Mouse (Mus musculus) embryonic facial prominence, embryonic 14.5 days (tissue): ENCODE measurements at regions not wholly inside any gene's neighbourhood (a gene's known extent, or its start where the extent isn't known, plus 50 kb on each side); places are given as distances from the start of the nearest gene placed in this dataset.

Experiments used
- ATAC-seq: fragments of 200-750 bp; cut with Nextera tagmentation; 2 replicates; pipeline ENCODE4 v1.8.0; 2017; ENCODE audit warnings: low read depth, moderate number of reproducible peaks, moderate TSS enrichment
- DNase-seq: peaks from one replicate; pipeline ENCODE4 v3.0.0-alpha.2; 2015; ENCODE audit warnings: low spot score
- H3K27ac ChIP-seq: fragments of 300-500 bp; sonication (generic); replicated peaks from 2 replicates; pipeline ENCODE4 v1.5.1; 2014; ENCODE audit warnings: low read depth, mild to moderate bottlenecking, low read length, moderate library complexity
- H3K27me3 ChIP-seq: fragments of 300-500 bp; sonication (generic); replicated peaks from 2 replicates; pipeline ENCODE4 v1.6.1; 2014; ENCODE audit warnings: low read length; ENCODE audit not compliant: control insufficient read depth, insufficient read depth
- H3K36me3 ChIP-seq: fragments of 300-500 bp; sonication (generic); 2 replicates; pipeline ENCODE4 v1.6.1; 2014; ENCODE audit warnings: low read length, mixed read lengths; ENCODE audit not compliant: control insufficient read depth, insufficient read depth
- H3K4me1 ChIP-seq: fragments of 300-500 bp; sonication (generic); 2 replicates; pipeline ENCODE4 v1.6.1; 2014; ENCODE audit warnings: antibody characterized with exemption, low read length; ENCODE audit not compliant: control insufficient read depth, insufficient read depth
- H3K4me2 ChIP-seq: fragments of 300-500 bp; sonication (generic); 2 replicates; pipeline ENCODE4 v1.6.1; 2014; ENCODE audit warnings: low read depth, mild to moderate bottlenecking, low read length, moderate library complexity, mixed read lengths
- H3K4me3 ChIP-seq: fragments of 300-500 bp; sonication (generic); 2 replicates; pipeline ENCODE4 v1.5.1; 2014; ENCODE audit warnings: low read depth, mild to moderate bottlenecking, low read length
- H3K9ac ChIP-seq: fragments of 300-500 bp; sonication (generic); 2 replicates; pipeline ENCODE4 v1.6.1; 2014; ENCODE audit warnings: low read depth, mild to moderate bottlenecking, low read length, moderate library complexity, mixed read lengths
- H3K9me3 ChIP-seq: fragments of 300-500 bp; sonication (generic); 2 replicates; pipeline ENCODE4 v1.6.1; 2016; ENCODE audit warnings: low read length; ENCODE audit not compliant: control insufficient read depth
- WGBS: fragments of 180-500 bp; shearing (Covaris S2); extraction: QIAGEN DNeasy Blood & Tissue Kit; methylation state at CpG from one replicate; pipeline ENCODE4 v1.1.7; 2014; 5-methylcytosine and 5-hydroxymethylcytosine counted together

DNA sequence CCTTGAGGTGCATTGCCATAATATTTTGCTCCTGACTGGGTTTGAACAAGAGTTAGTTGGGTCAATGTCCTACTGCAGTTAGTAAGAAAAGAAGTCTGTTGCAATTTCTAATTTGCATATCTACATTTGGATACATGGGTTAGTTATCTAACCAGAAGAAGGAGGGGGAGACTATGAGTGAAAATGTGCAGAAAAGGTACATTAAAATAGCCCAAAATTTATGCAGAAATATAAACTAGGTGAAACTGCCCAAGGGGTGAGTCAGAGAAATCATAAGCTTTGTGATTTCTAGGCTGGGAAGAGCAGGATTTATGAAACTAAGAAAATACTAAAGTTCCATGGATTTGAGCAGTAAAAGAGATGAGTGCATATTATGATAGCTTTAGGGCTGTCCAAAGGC, 156.8 kb upstream of the Fshr start:
- H3K27me3 ChIP-seq: no peaks in the 10 kb centered on the region

GRCm38 (mm10) chr17:89340497-89341205, 140.2 kb upstream of the Fshr start:
- 62% methylated on average over 8 of the region's 8 CpGs for WGBS
- DNase-seq (no peak), ATAC-seq (no peak)
- Histone ChIP-seq H3K4me1 (no peaks in the 10 kb centered on the region), H3K36me3 (no peaks in the 10 kb centered on the region), H3K27me3 (no peaks in the 10 kb centered on the region), H3K27ac (no peak overlapping the region), H3K4me3 (no peak overlapping the region), H3K9me3 (no peaks in the 10 kb centered on the region), H3K4me2 (no peak overlapping the region), H3K9ac (no peak overlapping the region)

More for the DNA sequence above, 156.8 kb upstream of the Fshr start:
- DNase-seq (no peak), ATAC-seq (no peak)
- Histone ChIP-seq H3K27ac (no peak overlapping the region), H3K36me3 (no peaks in the 10 kb centered on the region), H3K4me2 (no peak overlapping the region), H3K4me3 (no peak overlapping the region), H3K9me3 (no peaks in the 10 kb centered on the region), H3K9ac (no peak overlapping the region), H3K4me1 (no peaks in the 10 kb centered on the region)

DNA sequence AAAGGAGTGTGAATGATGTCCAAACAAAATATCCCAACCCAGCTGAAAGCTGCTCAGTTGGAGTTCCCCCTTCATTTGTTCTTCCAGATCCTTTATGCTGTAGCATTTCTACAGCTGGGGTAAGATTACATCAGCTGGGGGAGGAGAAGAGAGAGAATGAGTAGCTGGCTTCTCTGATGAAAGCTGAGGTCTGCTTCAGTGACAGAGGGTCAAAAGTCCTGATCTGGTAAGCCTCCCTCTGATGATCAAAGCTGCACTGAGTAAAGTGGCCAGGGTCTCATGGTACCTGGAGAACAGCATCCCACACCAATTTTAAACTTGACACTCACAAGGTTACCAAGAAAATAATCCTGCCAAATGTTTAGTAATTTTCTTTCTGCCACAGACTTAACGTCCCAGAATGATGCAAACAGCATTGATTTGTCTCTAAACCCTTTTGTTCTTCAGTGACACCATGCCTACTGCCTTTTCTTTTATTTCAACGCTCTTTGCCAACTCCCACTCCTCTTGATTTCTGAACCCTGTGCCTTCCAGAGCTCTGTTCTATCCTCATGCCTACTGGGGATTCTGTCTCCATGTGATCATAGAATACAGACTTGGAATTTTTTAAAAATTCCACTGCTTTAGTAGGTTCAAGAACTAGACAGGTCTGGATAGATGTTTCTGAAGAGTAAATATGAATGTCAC, 119.3 kb upstream of the Fshr start:
- Histone ChIP-seq H3K9ac (no peak overlapping the region), H3K4me1 (no peaks in the 10 kb centered on the region), H3K36me3 (no peaks in the 10 kb centered on the region), H3K27ac (no peak overlapping the region), H3K4me3 (no peak overlapping the region), H3K4me2 (no peak overlapping the region), H3K9me3 (no peaks in the 10 kb centered on the region), H3K27me3 (no peaks in the 10 kb centered on the region)
- no peak for ATAC-seq
- no peak for DNase-seq
- WGBS: 51% methylated on average over 2 of the region's 2 CpGs

DNA sequence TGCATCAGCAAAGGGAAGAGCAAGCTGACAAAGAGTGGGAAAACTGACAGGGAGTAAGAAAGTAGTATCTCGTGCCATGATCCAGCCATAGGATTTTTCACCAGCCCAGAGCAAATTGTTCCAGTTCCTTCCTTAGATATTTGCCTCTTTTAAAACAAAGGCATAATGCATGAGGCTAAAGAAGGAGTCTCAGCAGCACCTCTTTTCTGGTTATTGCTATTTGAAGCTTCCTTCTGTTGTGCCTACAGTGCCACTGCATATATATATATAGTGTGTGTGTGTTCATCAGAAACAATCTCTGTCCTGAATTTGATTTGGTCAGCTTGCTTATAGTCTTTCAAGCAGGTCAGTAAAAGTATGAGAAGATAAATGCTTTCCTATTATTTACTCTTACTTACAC, 117.9 kb upstream of the Fshr start:
- Histone ChIP-seq H3K9me3 (no peaks in the 10 kb centered on the region), H3K4me2 (no peak overlapping the region), H3K27ac (no peak overlapping the region), H3K36me3 (no peaks in the 10 kb centered on the region), H3K4me3 (no peak overlapping the region), H3K27me3 (no peaks in the 10 kb centered on the region), H3K4me1 (no peaks in the 10 kb centered on the region), H3K9ac (no peak overlapping the region)
- no peak for DNase-seq
- no peak for ATAC-seq
- 89% methylated on average over 1 of the region's 1 CpGs for WGBS

DNA sequence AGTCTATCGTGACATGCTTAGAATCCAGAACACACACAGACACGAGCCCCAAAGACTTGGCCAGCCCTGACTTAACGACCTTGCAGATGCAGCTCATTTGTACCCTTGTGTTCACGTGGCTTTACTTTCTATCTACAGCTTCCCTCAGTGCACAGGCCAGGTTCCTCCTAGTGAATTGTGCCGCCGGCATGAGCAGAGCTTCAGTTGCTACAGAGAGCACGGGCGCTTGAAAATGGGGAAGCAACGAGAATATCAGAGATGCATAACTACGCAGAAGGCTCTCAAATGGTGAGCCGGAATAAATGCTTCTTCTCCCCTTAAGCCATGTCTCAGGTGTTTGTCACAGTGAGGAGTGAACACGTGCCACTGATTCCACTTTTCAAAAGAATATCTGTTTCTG, 110.7 kb upstream of the Fshr start:
- Histone ChIP-seq H3K27me3 (no peaks in the 10 kb centered on the region), H3K27ac (no peak overlapping the region), H3K36me3 (no peaks in the 10 kb centered on the region), H3K9me3 (no peaks in the 10 kb centered on the region), H3K4me3 (no peak overlapping the region), H3K4me1 (no peaks in the 10 kb centered on the region), H3K4me2 (no peak overlapping the region), H3K9ac (no peak overlapping the region)
- 88% methylated on average over 12 of the region's 12 CpGs for WGBS
- no peak for ATAC-seq
- no peak for DNase-seq

GRCm38 (mm10) chr17:89301325-89301724, 100.8 kb upstream of the Fshr start:
- no peak overlapping the region for H3K4me2 ChIP-seq
- no peaks in the 10 kb centered on the region for H3K9me3 ChIP-seq
- ATAC-seq: no peak
- H3K4me3 ChIP-seq: no peak overlapping the region
- no peak overlapping the region for H3K27ac ChIP-seq
- H3K9ac ChIP-seq: no peak overlapping the region
- H3K4me1 ChIP-seq: no peaks in the 10 kb centered on the region
- H3K36me3 ChIP-seq: no peaks in the 10 kb centered on the region
- no peaks in the 10 kb centered on the region for H3K27me3 ChIP-seq
- WGBS: 76% methylated on average over 4 of the region's 4 CpGs
- DNase-seq: no peak

GRCm38 (mm10) chr17:89297277-89298002, 97.0 kb upstream of the Fshr start:
- WGBS: 48% methylated on average over 4 of the region's 4 CpGs
- DNase-seq (peak; percentile 14), ATAC-seq (no peak)
- Histone ChIP-seq H3K4me1 (no peaks in the 10 kb centered on the region), H3K27me3 (no peaks in the 10 kb centered on the region), H3K4me2 (no peak overlapping the region), H3K9me3 (no peaks in the 10 kb centered on the region), H3K27ac (no peak overlapping the region), H3K4me3 (no peak overlapping the region), H3K36me3 (no peaks in the 10 kb centered on the region), H3K9ac (no peak overlapping the region)

DNA sequence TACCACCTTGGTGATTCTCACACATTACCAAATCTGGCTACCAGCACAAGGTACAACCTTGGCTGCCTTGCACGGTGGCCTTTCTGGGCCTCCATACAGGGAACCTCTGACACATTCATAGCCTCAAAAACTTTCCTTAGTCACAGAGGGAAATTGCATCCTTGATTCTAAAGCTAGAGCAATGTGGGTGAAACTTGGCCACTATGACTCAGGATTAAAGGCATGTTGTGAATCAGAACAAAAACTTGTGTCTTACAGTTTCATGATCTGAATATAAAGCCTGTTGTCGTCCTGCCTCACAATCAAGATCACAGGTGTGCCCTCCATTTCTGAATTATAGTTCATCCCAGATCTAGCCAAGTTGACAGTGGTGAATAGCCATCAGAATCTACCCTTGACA, 80.8 kb upstream of the Fshr start:
- WGBS: 91% methylated on average over 2 of the region's 2 CpGs
- no peaks in the 10 kb centered on the region for H3K36me3 ChIP-seq
- no peak overlapping the region for H3K9ac ChIP-seq
- no peak overlapping the region for H3K27ac ChIP-seq
- no peaks in the 10 kb centered on the region for H3K4me1 ChIP-seq
- ATAC-seq: no peak
- no peaks in the 10 kb centered on the region for H3K27me3 ChIP-seq
- no peak overlapping the region for H3K4me2 ChIP-seq
- H3K4me3 ChIP-seq: no peak overlapping the region
- no peak for DNase-seq
- H3K9me3 ChIP-seq: peaks cover 7% of the 10 kb centered on the region; the same call in 1 of the 2 replicates
